Mouse (Mus musculus): ENCODE measurements around the gene Sco2.

Sco2 gene

DNA sequence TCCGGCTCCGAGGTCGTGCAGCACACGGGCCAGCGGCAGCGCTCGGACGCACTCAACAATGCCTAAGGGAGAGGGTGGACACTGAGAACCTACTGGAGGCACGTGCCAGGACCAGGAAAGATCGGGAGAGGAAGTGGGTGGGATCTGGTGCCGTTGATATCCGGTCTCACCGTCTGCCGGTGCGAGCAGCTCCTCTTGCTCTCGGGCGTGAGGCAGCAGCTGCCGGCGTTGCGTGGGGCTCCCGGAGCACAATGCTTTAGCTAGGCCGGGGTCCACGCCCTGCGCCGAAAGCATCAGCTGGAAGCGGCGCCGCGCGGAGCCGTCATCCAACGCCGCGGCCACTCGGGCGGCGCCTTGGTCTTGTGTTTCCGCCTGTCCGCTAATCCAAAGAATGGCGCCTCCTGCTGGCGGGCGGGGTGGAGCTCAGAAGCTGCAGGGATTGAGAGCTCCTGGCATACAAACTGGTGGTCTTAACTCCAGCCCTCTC, at the start of gene Sco2:
Gene Sco2 (minus strand): TSS at position 85 of the 487 bp plus-strand sequence.
- DNase-seq (ENCODE audit: low spot score), result peak; percentile 90

DNA sequence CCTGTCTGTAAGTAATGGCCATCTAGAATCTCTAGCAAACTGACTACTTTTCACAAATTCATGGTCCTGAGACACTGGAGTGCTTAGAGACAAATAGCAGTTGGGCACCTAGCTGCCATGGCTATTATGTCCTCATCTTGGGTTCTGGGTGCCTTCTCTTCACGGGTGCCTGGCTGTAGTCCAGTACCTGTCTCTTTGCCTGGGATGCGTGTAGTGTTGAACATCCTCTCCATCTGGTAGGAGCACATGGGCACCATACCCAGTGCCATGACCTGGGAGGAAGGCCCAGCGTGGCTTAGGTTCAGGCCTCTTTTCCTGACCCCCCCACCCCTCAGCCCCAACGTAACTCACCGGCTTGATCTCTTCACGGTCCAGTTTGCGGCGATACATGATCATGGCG, 48.3 kb upstream of the Sco2 start:
- no peak for DNase-seq (ENCODE audit: low spot score)

- DNase-seq (ENCODE audit: low spot score), result no peak
Observed at GRCm38 (mm10) chr15:89415282-89415681, 41.6 kb upstream of the Sco2 start.

DNA sequence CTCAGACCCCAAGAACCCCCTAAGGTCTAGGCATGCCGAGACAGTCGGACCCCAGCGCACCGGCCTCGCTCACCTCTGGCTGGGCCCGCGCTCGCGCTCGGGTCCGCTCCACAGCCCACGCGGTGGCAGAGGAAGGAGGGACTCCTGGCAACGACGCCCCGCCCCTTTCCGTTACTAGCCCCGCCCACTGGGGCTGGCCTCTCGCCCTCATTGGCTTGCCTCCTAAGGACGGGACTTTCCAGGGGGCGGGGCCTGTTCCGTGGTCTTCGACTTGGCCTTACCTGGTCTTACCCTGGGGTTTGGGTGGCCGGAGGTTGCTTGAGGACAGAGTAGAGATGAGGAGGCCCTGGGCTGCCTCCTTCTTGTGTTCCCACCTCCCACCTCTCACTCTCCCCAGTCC, 36.5 kb upstream of the Sco2 start, which contains the start of gene Syce3:
Gene Syce3 (minus strand): TSS at position 386 of the 400 bp plus-strand sequence.
- DNase-seq (ENCODE audit: low spot score), result no peak

- DNase-seq (ENCODE audit: low spot score), result no peak
Observed at GRCm38 (mm10) chr15:89406691-89407090, 33.0 kb upstream of the Sco2 start.

DNA sequence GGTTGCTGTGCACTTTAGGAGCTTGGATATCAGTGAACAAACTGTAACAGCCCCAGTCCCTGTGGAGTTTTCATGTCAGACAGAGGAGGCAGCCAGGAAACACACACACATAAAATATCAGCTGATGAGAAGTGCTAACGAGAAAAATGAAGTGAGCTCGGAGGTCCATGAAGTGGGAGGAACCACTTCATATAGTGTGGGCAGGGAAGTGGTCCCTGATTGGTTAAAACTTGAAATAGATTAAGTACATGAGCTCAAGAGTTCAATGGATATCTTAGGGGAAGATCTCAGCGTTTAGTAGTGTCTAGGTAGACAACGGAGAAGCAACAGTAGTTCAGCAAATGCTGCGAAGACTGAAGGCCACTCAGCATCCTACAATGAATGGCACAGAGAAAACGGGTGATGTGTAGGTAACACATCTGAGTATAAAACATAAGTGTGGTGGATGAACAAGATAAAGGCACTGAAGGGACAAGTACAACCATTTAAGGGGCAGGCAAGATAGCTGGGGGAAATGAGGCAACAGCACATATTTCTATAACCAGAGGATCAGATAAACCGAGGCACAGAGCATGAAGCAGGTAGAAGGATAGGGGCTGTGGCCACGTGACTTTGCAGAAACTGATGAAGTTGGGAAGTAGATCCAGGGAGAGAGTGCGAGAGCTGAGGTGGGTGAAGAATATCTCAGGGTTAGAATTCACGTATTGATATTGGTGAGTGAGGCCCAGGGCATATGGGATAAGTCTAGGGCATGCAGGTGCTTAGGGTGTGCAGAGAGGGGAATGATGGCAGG, 31.4 kb upstream of the Sco2 start:
- DNase-seq (ENCODE audit: low spot score), result no peak

DNA sequence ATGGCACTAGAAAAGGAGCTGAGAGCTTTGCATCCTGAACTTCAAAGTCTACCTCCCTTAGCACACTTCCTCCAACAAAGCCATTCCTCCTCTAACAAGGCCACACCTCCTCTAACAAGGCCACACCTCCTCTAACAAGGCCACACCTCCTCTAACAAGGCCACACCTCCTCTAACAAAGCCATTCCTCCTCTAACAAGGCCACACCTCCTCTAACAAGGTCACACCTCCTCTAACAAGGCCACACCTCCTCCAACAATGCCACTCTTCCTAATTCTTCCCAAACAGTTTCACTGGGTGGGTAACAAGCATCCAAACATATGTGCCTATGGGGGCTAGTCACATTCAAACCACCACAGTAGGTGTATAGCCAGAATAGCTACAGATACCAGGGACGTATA, 28.8 kb upstream of the Sco2 start:
- no peak for DNase-seq (ENCODE audit: low spot score)

DNA sequence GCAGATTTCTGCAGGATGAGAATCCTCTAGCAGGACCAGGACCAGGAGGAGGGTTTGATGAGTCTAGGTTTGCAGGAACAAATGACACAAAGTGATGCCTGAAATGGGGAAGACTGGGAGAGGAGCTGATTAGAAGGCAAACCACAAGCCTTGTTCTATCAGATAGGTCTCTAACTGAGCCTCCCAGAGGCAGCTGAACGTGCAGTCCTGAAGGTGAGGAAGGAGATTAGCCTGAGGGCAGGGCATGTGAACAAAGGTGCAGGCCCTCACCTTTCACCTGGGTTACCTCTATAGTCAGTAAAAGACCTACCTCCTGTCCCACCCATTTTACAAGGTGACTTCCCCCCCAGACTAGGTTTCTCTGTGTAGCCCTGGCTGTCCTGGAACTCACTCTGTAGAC, 26.1 kb upstream of the Sco2 start:
- DNase-seq (ENCODE audit: low spot score), result no peak

DNA sequence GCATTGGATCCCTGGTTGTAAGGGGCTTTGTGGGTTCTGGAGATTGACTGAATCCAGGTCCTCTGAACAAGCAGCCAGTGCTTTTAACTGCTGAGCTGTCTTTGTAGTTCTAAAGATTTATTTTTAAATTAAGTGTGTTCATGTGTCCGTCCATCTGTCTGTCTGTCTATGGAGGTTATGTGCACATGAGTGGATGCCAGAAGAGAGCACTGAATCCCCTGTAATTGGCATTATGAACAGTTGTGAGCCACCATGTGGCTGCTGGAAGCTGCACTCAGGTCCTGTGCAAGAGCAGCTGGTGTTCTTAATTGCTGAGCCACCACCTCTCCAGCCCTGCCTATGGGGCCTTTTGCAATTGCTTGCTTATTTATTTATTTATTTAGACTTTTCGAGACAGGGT, 24.5 kb upstream of the Sco2 start:
- DNase-seq (ENCODE audit: low spot score), result no peak

DNA sequence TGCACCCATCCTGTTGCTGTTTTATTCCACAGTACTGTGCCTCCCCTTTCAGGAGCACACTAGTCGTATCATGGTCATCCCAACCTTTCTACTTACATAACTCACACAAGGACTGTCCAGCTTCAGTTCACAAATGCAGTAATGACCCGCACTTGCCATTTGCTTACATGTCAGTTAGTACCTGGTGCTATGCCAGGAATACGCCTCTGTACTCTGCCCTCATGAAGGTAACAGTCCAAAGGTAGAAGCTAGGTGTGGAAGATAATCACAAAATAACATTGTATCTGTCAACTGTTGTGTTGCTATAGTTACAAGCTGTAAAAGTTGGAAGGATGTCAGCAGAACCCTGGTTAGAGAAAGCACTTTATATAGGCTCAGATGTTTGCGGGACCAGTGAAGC, 23.2 kb upstream of the Sco2 start:
- DNase-seq (ENCODE audit: low spot score), result no peak

DNA sequence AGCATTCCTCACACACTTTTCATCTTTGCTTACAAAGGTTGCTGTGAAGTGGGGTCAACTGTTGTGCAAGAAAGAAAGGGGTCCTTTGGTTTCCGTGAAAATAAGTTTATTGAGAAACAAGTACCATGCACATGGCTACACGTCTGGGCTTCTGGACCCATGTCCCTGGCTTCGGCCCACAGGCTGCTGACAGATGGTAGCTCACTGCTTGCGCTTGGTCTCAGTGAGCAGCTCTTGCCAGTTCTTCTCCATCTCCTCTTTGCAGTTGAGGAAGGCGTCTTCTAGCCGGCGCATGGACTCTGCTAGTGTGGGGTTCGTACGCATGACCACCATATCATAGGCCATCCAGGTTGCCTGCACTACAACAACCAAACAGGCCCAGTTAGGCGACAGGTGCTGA, 16.4 kb upstream of the Sco2 start:
- no peak for DNase-seq (ENCODE audit: low spot score)

DNA sequence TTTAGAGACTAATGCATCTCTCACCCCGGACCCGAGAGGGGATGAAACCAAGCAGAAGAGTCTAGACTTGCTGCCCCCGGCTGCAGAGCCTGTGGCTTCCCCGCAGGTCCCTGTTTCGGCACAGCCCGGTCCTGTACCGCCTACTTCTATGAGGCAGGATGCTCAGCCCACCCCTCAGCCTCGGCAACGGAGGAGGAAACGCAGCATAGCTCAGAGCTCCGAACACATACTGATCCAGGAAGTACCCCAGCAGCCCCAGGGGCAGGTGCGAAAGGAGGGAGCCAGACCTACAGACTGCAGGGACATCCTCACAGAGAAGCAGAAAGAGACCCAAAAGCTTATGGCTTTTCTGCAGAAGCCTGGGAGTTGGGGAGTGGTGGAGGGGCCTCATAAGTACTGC, 13.5 kb upstream of the Sco2 start:
- no peak for DNase-seq (ENCODE audit: low spot score)

DNA sequence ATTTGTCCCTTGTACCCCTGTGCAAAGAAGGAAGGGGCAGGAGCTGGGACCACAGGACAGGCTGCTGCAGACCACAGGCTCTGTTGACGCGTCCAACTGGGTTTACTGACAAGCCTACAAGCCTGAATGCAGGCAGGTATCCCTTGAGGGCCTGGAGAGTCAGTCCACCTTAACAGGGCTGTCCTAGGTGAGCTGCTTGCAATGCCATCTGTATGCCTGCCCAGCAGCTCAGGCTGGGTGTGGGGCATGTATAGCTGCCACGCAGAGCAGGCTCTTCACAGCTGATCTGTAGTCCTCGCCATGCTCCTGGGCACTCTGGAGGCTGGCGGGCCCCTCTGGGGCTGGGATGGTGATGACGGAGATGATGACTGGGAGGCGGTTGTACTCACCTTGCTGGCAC, 11.0 kb upstream of the Sco2 start, which contains the start of gene Klhdc7b:
Gene Klhdc7b (plus strand): TSS at position 301 of the 400 bp plus-strand sequence.
- DNase-seq (ENCODE audit: low spot score), result no peak

GRCm38 (mm10) chr15:89379429-89379828, 5.8 kb upstream of the Sco2 start:
- DNase-seq (ENCODE audit: low spot score), result no peak

- DNase-seq (ENCODE audit: low spot score), result no peak
Observed at GRCm38 (mm10) chr15:89378831-89379401, 5.3 kb upstream of the Sco2 start, which contains the start of gene Odf3b. Odf3b (minus strand) TSS chr15:89379282.

DNA sequence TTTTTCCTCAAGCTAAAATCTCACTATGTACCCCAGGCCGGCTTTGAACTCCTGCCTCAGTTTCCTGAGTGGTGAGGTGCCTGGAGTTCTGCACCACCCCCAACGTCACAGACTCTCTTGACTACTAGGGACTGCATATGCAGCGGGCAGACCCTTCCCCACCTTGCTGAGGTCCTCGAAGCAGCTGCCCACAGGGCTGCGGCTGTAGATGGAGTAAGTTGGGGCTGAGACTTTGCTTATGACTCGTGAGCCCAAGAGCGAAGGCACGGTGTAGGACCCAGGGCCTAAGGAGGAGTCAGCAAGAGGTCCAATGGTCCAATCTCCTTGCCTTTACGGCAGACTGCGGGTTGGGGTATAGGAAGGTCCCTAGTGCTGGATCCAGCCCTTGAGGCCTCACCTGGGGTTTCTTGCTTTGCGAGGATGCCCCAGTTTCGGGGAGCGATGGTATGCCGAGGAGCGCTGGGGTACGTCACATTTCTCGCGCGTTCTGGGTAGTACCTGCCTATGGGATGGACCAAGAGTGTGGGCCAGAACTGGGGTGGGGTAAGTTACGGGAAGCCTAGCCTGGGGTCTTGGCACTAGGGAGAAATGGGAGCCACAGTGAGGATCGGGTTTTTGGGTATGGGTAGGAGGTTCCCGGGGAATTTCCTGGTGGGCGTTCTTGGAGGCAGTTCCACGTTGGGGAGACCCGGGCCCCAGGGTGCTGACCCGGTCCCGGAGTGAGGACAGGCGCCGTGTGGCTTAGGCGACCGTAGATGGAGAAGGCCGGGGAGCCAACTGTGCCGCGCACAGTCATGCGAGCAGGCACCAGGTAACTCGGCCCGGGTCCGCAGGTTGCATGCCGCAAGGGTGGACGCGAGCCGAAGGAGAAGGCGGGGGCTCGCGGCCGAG, 4.5 kb upstream of the Sco2 start:
- no peak for DNase-seq (ENCODE audit: low spot score)

DNA sequence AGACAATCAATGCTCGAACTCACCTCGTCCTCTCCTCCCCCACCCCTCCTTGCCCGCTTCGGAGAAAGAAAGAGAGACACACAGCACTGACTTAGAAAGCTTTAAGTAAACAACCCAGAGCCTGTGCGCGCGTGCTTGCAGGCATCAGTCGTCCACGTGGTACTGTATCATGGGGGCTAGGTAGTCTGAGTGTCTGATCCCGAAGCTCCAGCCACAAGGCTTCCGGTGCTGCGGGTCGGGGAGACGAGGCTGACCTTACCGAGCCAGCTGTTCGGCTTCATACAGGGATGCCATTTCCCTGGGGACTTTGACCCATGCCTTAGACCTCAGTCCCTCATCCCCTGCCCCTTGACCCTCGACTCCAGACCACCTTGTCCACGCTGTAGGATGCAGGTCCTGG, 3.7 kb upstream of the Sco2 start:
- DNase-seq (ENCODE audit: low spot score), result no peak

DNA sequence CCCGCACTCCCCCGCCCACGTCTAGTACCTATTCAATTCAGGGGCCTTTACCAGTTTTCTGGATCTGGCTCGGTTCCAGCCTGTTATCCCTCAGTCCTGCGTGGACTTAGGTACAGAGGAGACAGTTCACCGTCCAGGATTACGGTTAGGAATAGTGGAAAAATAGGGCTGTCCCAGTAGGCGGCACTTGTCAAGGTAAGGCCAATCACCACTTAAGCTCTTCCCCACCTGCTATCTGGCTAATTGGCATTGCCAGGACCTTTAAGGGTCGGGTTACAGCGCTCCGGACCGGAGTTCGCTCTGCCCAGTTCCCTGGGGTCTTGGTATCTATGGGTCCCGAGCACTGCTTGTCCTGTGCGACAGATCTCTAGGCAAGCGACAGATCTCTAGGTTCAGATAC, 3.3 kb upstream of the Sco2 start, which contains the start of gene Tymp:
Gene Tymp (minus strand): TSS at position 83 of the 400 bp plus-strand sequence.
- no peak for DNase-seq (ENCODE audit: low spot score)

GRCm38 (mm10) chr15:89376040-89376439, 2.4 kb upstream of the Sco2 start:
- DNase-seq (ENCODE audit: low spot score), result no peak

GRCm38 (mm10) chr15:89374801-89375534, 1.3 kb upstream of the Sco2 start:
- no peak for DNase-seq (ENCODE audit: low spot score)

- DNase-seq (ENCODE audit: low spot score), result no peak
Observed at GRCm38 (mm10) chr15:89374340-89374739, 694 bp upstream of the Sco2 start.
